Mouse (Mus musculus) kidney, embryonic 16.5 days (tissue): ENCODE measurements around the gene Tectb. TPM values are rescaled to one million over a fixed set of nuclear protein-coding genes. Genes with fewer than 3 reads are reported as not detected.
"Not testable (repeated sequence)": the region's sequence is repeated elsewhere in the genome, so short reads cannot be mapped to it uniquely, and the experiment has no call there.

Source experiments
- ATAC-seq: fragments of 200-750 bp; cut with Nextera tagmentation; 2 replicates; pipeline ENCODE4 v1.8.0; 2017; ENCODE audit warnings: moderate TSS enrichment; ENCODE audit not compliant: low FRiP score, low TSS enrichment
- H3K27ac ChIP-seq: fragments of 300-500 bp; sonication (generic); 2 replicates; pipeline ENCODE4 v1.5.1; 2014; ENCODE audit warnings: low read length
- H3K27me3 ChIP-seq: fragments of 300-500 bp; sonication (generic); 2 replicates; pipeline ENCODE4 v1.6.1; 2014; ENCODE audit warnings: low read length, control low read depth, mixed read lengths; ENCODE audit not compliant: insufficient read depth
- H3K36me3 ChIP-seq: fragments of 300-500 bp; sonication (generic); 2 replicates; pipeline ENCODE4 v1.6.1; 2014; ENCODE audit warnings: low read length, control low read depth, mixed read lengths; ENCODE audit not compliant: insufficient read depth
- H3K4me1 ChIP-seq: fragments of 300-500 bp; sonication (generic); 2 replicates; pipeline ENCODE4 v1.6.1; 2014; ENCODE audit warnings: low read length, control low read depth, mixed read lengths; ENCODE audit not compliant: insufficient read depth
- H3K4me2 ChIP-seq: fragments of 300-500 bp; sonication (generic); replicated peaks from 2 replicates; pipeline ENCODE4 v1.6.1; 2014; ENCODE audit warnings: low read depth, low read length
- H3K4me3 ChIP-seq: fragments of 300-500 bp; sonication (generic); 2 replicates; pipeline ENCODE4 v1.5.1; 2014; ENCODE audit warnings: mild to moderate bottlenecking, low read length
- H3K9ac ChIP-seq: fragments of 300-500 bp; sonication (generic); replicated peaks from 2 replicates; pipeline ENCODE4 v1.6.1; 2014; ENCODE audit warnings: low read length
- H3K9me3 ChIP-seq: fragments of 300-500 bp; sonication (generic); 2 replicates; pipeline ENCODE4 v1.6.1; 2016; ENCODE audit warnings: low read length, control low read depth
- WGBS: fragments of 180-500 bp; shearing (Covaris S2); extraction: QIAGEN DNeasy Blood & Tissue Kit; methylation state at CpG from one replicate; pipeline ENCODE4 v1.1.7; 2014; 5-methylcytosine and 5-hydroxymethylcytosine counted together
- polyA plus RNA-seq: library from polyadenylated mRNA; unstranded; fragments of >200 nt; fragmentation: Nextera tagmentation; extraction: Ambion mirVana; gene quantifications from 2 replicates; pipeline ENCODE4 v1.2.1, GENCODE M21; 2015

Tectb gene
- polyA plus RNA-seq, 1 experiment from 2014 or later, result not detected

GRCm38 (mm10) chr19:55143391-55144300 lies 36.9 kb upstream of the Tectb start:
- H3K9me3 ChIP-seq, result no peaks in the 10 kb centered on the region
- no peak overlapping the region for H3K4me2 ChIP-seq
- no peak overlapping the region for H3K9ac ChIP-seq
- ATAC-seq, result no peak
- H3K27ac ChIP-seq, result no peak overlapping the region
- H3K4me3 ChIP-seq, result no peak overlapping the region
- 51% methylated on average over 11 of the region's 11 CpGs for WGBS
- H3K4me1 ChIP-seq, result peaks cover 12% of the 10 kb centered on the region
- H3K36me3 ChIP-seq, result no peaks in the 10 kb centered on the region
- no peaks in the 10 kb centered on the region for H3K27me3 ChIP-seq

GRCm38 (mm10) chr19:55144691-55145090 lies 35.8 kb upstream of the Tectb start:
- Histone ChIP-seq H3K36me3 (no peaks in the 10 kb centered on the region), H3K27me3 (no peaks in the 10 kb centered on the region), H3K27ac (no peak overlapping the region), H3K4me3 (no peak overlapping the region), H3K4me2 (no peak overlapping the region), H3K9me3 (peaks cover under 1% of the 10 kb centered on the region; the same call in 1 of the 2 replicates), H3K4me1 (peaks cover 12% of the 10 kb centered on the region), H3K9ac (no peak overlapping the region)
- 52% methylated on average over 5 of the region's 5 CpGs for WGBS
- ATAC-seq, result no peak

GRCm38 (mm10) chr19:55145136-55145535 lies 35.4 kb upstream of the Tectb start:
- H3K9ac ChIP-seq, result no peak overlapping the region
- H3K4me2 ChIP-seq, result no peak overlapping the region
- no peaks in the 10 kb centered on the region for H3K36me3 ChIP-seq
- no peak overlapping the region for H3K4me3 ChIP-seq
- WGBS, result 77% methylated on average over 2 of the region's 2 CpGs
- ATAC-seq, result peak; percentile 54; the same call in 1 of the 2 replicates
- H3K4me1 ChIP-seq, result peaks cover 12% of the 10 kb centered on the region
- no peak overlapping the region for H3K27ac ChIP-seq
- H3K9me3 ChIP-seq, result peaks cover 5% of the 10 kb centered on the region; the same call in 1 of the 2 replicates
- H3K27me3 ChIP-seq, result no peaks in the 10 kb centered on the region

- H3K4me3 ChIP-seq, result no peak overlapping the region
- no peaks in the 10 kb centered on the region for H3K27me3 ChIP-seq
- no peak overlapping the region for H3K9ac ChIP-seq
- peaks cover 5% of the 10 kb centered on the region; the same call in 1 of the 2 replicates for H3K9me3 ChIP-seq
- no peak for ATAC-seq
- peaks cover 12% of the 10 kb centered on the region for H3K4me1 ChIP-seq
- no peak overlapping the region for H3K27ac ChIP-seq
- H3K36me3 ChIP-seq, result no peaks in the 10 kb centered on the region
- WGBS, result 57% methylated on average over 9 of the region's 9 CpGs
- H3K4me2 ChIP-seq, result no peak overlapping the region
Measured at GRCm38 (mm10) chr19:55147568-55147967, 33.0 kb upstream of the Tectb start.

GRCm38 (mm10) chr19:55148109-55148508 lies 32.4 kb upstream of the Tectb start:
- H3K4me1 ChIP-seq, result peaks cover 12% of the 10 kb centered on the region
- H3K36me3 ChIP-seq, result no peaks in the 10 kb centered on the region
- no peak overlapping the region for H3K4me3 ChIP-seq
- peaks cover 5% of the 10 kb centered on the region; the same call in 1 of the 2 replicates for H3K9me3 ChIP-seq
- no peak overlapping the region for H3K27ac ChIP-seq
- H3K9ac ChIP-seq, result no peak overlapping the region
- no peaks in the 10 kb centered on the region for H3K27me3 ChIP-seq
- H3K4me2 ChIP-seq, result no peak overlapping the region
- WGBS, result 76% methylated on average over 6 of the region's 6 CpGs
- ATAC-seq, result no peak

GRCm38 (mm10) chr19:55149646-55150045 lies 30.9 kb upstream of the Tectb start:
- Histone ChIP-seq H3K9ac (no peak overlapping the region), H3K36me3 (no peaks in the 10 kb centered on the region), H3K27ac (no peak overlapping the region), H3K4me1 (no peaks in the 10 kb centered on the region; the same call in 1 of the 2 replicates), H3K4me3 (no peak overlapping the region), H3K4me2 (no peak overlapping the region), H3K27me3 (no peaks in the 10 kb centered on the region), H3K9me3 (peaks cover 5% of the 10 kb centered on the region; the same call in 1 of the 2 replicates)
- ATAC-seq, result no peak
- WGBS, result 69% methylated on average over 6 of the region's 6 CpGs

GRCm38 (mm10) chr19:55152274-55152673 lies 28.3 kb upstream of the Tectb start:
- not testable (repeated sequence) for H3K4me1 ChIP-seq, H3K4me2 ChIP-seq, H3K9me3 ChIP-seq, H3K4me3 ChIP-seq, H3K36me3 ChIP-seq, H3K27me3 ChIP-seq, H3K9ac ChIP-seq, H3K27ac ChIP-seq, ATAC-seq
- 70% methylated on average over 5 of the region's 6 CpGs for WGBS

GRCm38 (mm10) chr19:55152983-55153382 lies 27.6 kb upstream of the Tectb start:
- ATAC-seq, result no peak
- no peak overlapping the region for H3K9ac ChIP-seq
- H3K9me3 ChIP-seq, result peaks cover 5% of the 10 kb centered on the region; the same call in 1 of the 2 replicates
- H3K27ac ChIP-seq, result no peak overlapping the region
- 85% methylated on average over 6 of the region's 6 CpGs for WGBS
- H3K4me3 ChIP-seq, result no peak overlapping the region
- no peaks in the 10 kb centered on the region for H3K27me3 ChIP-seq
- no peaks in the 10 kb centered on the region for H3K36me3 ChIP-seq
- H3K4me2 ChIP-seq, result no peak overlapping the region
- H3K4me1 ChIP-seq, result no peaks in the 10 kb centered on the region

GRCm38 (mm10) chr19:55157029-55157428 lies 23.5 kb upstream of the Tectb start:
- Histone ChIP-seq H3K4me3 (no peak overlapping the region), H3K4me1 (peaks cover 4% of the 10 kb centered on the region; the same call in 1 of the 2 replicates), H3K27ac (no peak overlapping the region), H3K9me3 (no peaks in the 10 kb centered on the region), H3K4me2 (no peak overlapping the region), H3K36me3 (no peaks in the 10 kb centered on the region), H3K27me3 (no peaks in the 10 kb centered on the region), H3K9ac (no peak overlapping the region)
- 88% methylated on average over 7 of the region's 7 CpGs for WGBS
- ATAC-seq, result no peak

- H3K27me3 ChIP-seq, result no peaks in the 10 kb centered on the region
- H3K27ac ChIP-seq, result no peak overlapping the region
- peaks cover 4% of the 10 kb centered on the region; the same call in 1 of the 2 replicates for H3K4me1 ChIP-seq
- 55% methylated on average over 8 of the region's 8 CpGs for WGBS
- no peaks in the 10 kb centered on the region for H3K9me3 ChIP-seq
- H3K4me2 ChIP-seq, result no peak overlapping the region
- H3K9ac ChIP-seq, result no peak overlapping the region
- H3K36me3 ChIP-seq, result no peaks in the 10 kb centered on the region
- no peak for ATAC-seq
- H3K4me3 ChIP-seq, result no peak overlapping the region
Measured at GRCm38 (mm10) chr19:55158606-55159005, 21.9 kb upstream of the Tectb start.
